Mouse (Mus musculus): ENCODE data around the gene Thsd4. TPM values are rescaled to one million over a fixed set of nuclear protein-coding genes. Genes with fewer than 3 reads are reported as not detected.
"Not testable (repeated sequence)": the region's sequence is repeated elsewhere in the genome, so short reads cannot be mapped to it uniquely, and the experiment has no call there.

The Thsd4 gene
- polyA plus RNA-seq, 1 experiment from 2014 or later: 31.6 TPM

GRCm38 (mm10) chr9:60288789-60289188 is 233.1 kb downstream of the Thsd4 start:
- Histone ChIP-seq H3K36me3 (no peaks in the 10 kb centered on the region), H3K4me2 (no peak overlapping the region), H3K27me3 (no peaks in the 10 kb centered on the region), H3K9ac (no peak overlapping the region), H3K9me3 (no peaks in the 10 kb centered on the region), H3K4me3 (no peak overlapping the region), H3K27ac (peak overlapping the region; percentile 57), H3K4me1 (peaks cover 25% of the 10 kb centered on the region)
- WGBS: 48% methylated on average over 12 of the region's 12 CpGs
- ATAC-seq (ENCODE audit: insufficient number of reproducible peaks, low FRiP score, low TSS enrichment, low read depth): peak; percentile 61; the same call in 1 of the 2 replicates

GRCm38 (mm10) chr9:60286390-60286789 is 235.5 kb downstream of the Thsd4 start:
- Histone ChIP-seq H3K9ac (no peak overlapping the region), H3K4me3 (no peak overlapping the region), H3K9me3 (no peaks in the 10 kb centered on the region), H3K36me3 (no peaks in the 10 kb centered on the region), H3K4me2 (no peak overlapping the region), H3K4me1 (peaks cover 31% of the 10 kb centered on the region), H3K27me3 (no peaks in the 10 kb centered on the region), H3K27ac (no peak overlapping the region)
- WGBS: 92% methylated on average over 3 of the region's 3 CpGs
- no peak for ATAC-seq (ENCODE audit: insufficient number of reproducible peaks, low FRiP score, low TSS enrichment, low read depth)

GRCm38 (mm10) chr9:60285047-60285462 is 236.8 kb downstream of the Thsd4 start:
- H3K36me3 ChIP-seq: no peaks in the 10 kb centered on the region
- H3K27me3 ChIP-seq: no peaks in the 10 kb centered on the region
- H3K4me3 ChIP-seq: no peak overlapping the region
- H3K27ac ChIP-seq: no peak overlapping the region
- H3K4me2 ChIP-seq: no peak overlapping the region
- no peak overlapping the region for H3K9ac ChIP-seq
- no peaks in the 10 kb centered on the region for H3K9me3 ChIP-seq
- WGBS: 19% methylated on average over 3 of the region's 3 CpGs
- no peak for ATAC-seq (ENCODE audit: insufficient number of reproducible peaks, low FRiP score, low TSS enrichment, low read depth)
- H3K4me1 ChIP-seq: peaks cover 29% of the 10 kb centered on the region

GRCm38 (mm10) chr9:60284318-60284717 is 237.5 kb downstream of the Thsd4 start:
- WGBS: 41% methylated on average over 1 of the region's 1 CpGs
- H3K4me2 ChIP-seq: no peak overlapping the region

GRCm38 (mm10) chr9:60283546-60283945 is 238.3 kb downstream of the Thsd4 start:
- H3K9ac ChIP-seq: no peak overlapping the region
- no peaks in the 10 kb centered on the region for H3K27me3 ChIP-seq
- WGBS: 58% methylated on average over 3 of the region's 3 CpGs
- no peak for ATAC-seq (ENCODE audit: insufficient number of reproducible peaks, low FRiP score, low TSS enrichment, low read depth)
- H3K9me3 ChIP-seq: no peaks in the 10 kb centered on the region
- no peaks in the 10 kb centered on the region for H3K36me3 ChIP-seq
- no peak overlapping the region for H3K4me2 ChIP-seq
- H3K4me1 ChIP-seq: peaks cover 25% of the 10 kb centered on the region
- H3K4me3 ChIP-seq: no peak overlapping the region
- H3K27ac ChIP-seq: no peak overlapping the region

More at GRCm38 (mm10) chr9:60284318-60284717, 237.5 kb downstream of the Thsd4 start:
- Histone ChIP-seq H3K27me3 (no peaks in the 10 kb centered on the region), H3K4me3 (no peak overlapping the region), H3K9me3 (no peaks in the 10 kb centered on the region), H3K9ac (no peak overlapping the region), H3K27ac (no peak overlapping the region), H3K36me3 (no peaks in the 10 kb centered on the region), H3K4me1 (peaks cover 29% of the 10 kb centered on the region)
- no peak for ATAC-seq (ENCODE audit: insufficient number of reproducible peaks, low FRiP score, low TSS enrichment, low read depth)

GRCm38 (mm10) chr9:60281281-60281680 is 240.6 kb downstream of the Thsd4 start:
- WGBS: 37% methylated on average over 11 of the region's 11 CpGs
- Histone ChIP-seq H3K4me3 (no peak overlapping the region), H3K36me3 (no peaks in the 10 kb centered on the region), H3K4me2 (no peak overlapping the region), H3K9me3 (no peaks in the 10 kb centered on the region), H3K4me1 (peaks cover 24% of the 10 kb centered on the region; the same call in 1 of the 2 replicates), H3K27ac (no peak overlapping the region), H3K9ac (no peak overlapping the region), H3K27me3 (no peaks in the 10 kb centered on the region)
- ATAC-seq (ENCODE audit: insufficient number of reproducible peaks, low FRiP score, low TSS enrichment, low read depth): no peak

- ATAC-seq (ENCODE audit: insufficient number of reproducible peaks, low FRiP score, low TSS enrichment, low read depth): no peak
- Histone ChIP-seq H3K4me3 (no peak overlapping the region), H3K9me3 (no peaks in the 10 kb centered on the region), H3K27me3 (no peaks in the 10 kb centered on the region), H3K36me3 (no peaks in the 10 kb centered on the region), H3K4me2 (no peak overlapping the region), H3K27ac (no peak overlapping the region), H3K4me1 (peaks cover 23% of the 10 kb centered on the region; the same call in 1 of the 2 replicates), H3K9ac (no peak overlapping the region)
- WGBS: 93% methylated on average over 5 of the region's 5 CpGs
Observed at GRCm38 (mm10) chr9:60280786-60281185, 241.1 kb downstream of the Thsd4 start.

GRCm38 (mm10) chr9:60279556-60279955 is 242.3 kb downstream of the Thsd4 start:
- 81% methylated on average over 6 of the region's 6 CpGs for WGBS

GRCm38 (mm10) chr9:60276351-60276750 is 245.5 kb downstream of the Thsd4 start:
- no peak for ATAC-seq (ENCODE audit: insufficient number of reproducible peaks, low FRiP score, low TSS enrichment, low read depth)
- peaks cover 8% of the 10 kb centered on the region; the same call in 1 of the 2 replicates for H3K4me1 ChIP-seq
- no peak overlapping the region for H3K27ac ChIP-seq
- no peak overlapping the region for H3K4me3 ChIP-seq
- no peak overlapping the region for H3K9ac ChIP-seq
- no peak overlapping the region for H3K4me2 ChIP-seq
- no peaks in the 10 kb centered on the region for H3K9me3 ChIP-seq
- no peaks in the 10 kb centered on the region for H3K36me3 ChIP-seq
- H3K27me3 ChIP-seq: no peaks in the 10 kb centered on the region
- WGBS: 28% methylated on average over 5 of the region's 5 CpGs

More at GRCm38 (mm10) chr9:60279556-60279955, 242.3 kb downstream of the Thsd4 start:
- Histone ChIP-seq H3K4me2 (no peak overlapping the region), H3K27ac (no peak overlapping the region), H3K4me1 (peaks cover 15% of the 10 kb centered on the region; the same call in 1 of the 2 replicates), H3K36me3 (no peaks in the 10 kb centered on the region), H3K27me3 (no peaks in the 10 kb centered on the region), H3K9me3 (no peaks in the 10 kb centered on the region), H3K4me3 (no peak overlapping the region), H3K9ac (no peak overlapping the region)
- no peak for ATAC-seq (ENCODE audit: insufficient number of reproducible peaks, low FRiP score, low TSS enrichment, low read depth)

GRCm38 (mm10) chr9:60275410-60276159 is 246.3 kb downstream of the Thsd4 start:
- no peak overlapping the region for H3K9ac ChIP-seq
- H3K27me3 ChIP-seq: no peaks in the 10 kb centered on the region
- no peak overlapping the region for H3K4me3 ChIP-seq
- H3K36me3 ChIP-seq: no peaks in the 10 kb centered on the region
- WGBS: 32% methylated on average over 12 of the region's 12 CpGs
- peaks cover 5% of the 10 kb centered on the region; the same call in 1 of the 2 replicates for H3K4me1 ChIP-seq
- ATAC-seq (ENCODE audit: insufficient number of reproducible peaks, low FRiP score, low TSS enrichment, low read depth): no peak
- no peak overlapping the region for H3K4me2 ChIP-seq
- no peaks in the 10 kb centered on the region for H3K9me3 ChIP-seq
- H3K27ac ChIP-seq: no peak overlapping the region

GRCm38 (mm10) chr9:60274503-60274902 is 247.3 kb downstream of the Thsd4 start:
- no peaks in the 10 kb centered on the region for H3K36me3 ChIP-seq
- H3K9me3 ChIP-seq: no peaks in the 10 kb centered on the region
- H3K4me2 ChIP-seq: no peak overlapping the region
- no peak overlapping the region for H3K9ac ChIP-seq
- no peak overlapping the region for H3K27ac ChIP-seq
- 71% methylated on average over 4 of the region's 4 CpGs for WGBS
- ATAC-seq (ENCODE audit: insufficient number of reproducible peaks, low FRiP score, low TSS enrichment, low read depth): no peak
- no peak overlapping the region for H3K4me3 ChIP-seq
- H3K27me3 ChIP-seq: no peaks in the 10 kb centered on the region
- H3K4me1 ChIP-seq: peaks cover 5% of the 10 kb centered on the region; the same call in 1 of the 2 replicates

GRCm38 (mm10) chr9:60272345-60272744 is 249.5 kb downstream of the Thsd4 start:
- not testable (repeated sequence) for ATAC-seq (ENCODE audit: insufficient number of reproducible peaks, low FRiP score, low TSS enrichment, low read depth); H3K4me1 ChIP-seq; H3K36me3 ChIP-seq; H3K9me3 ChIP-seq; H3K27me3 ChIP-seq; H3K9ac ChIP-seq; H3K4me3 ChIP-seq; H3K4me2 ChIP-seq; H3K27ac ChIP-seq
- 85% methylated on average over 8 of the region's 8 CpGs for WGBS
